Mouse (Mus musculus) midbrain, embryonic 13.5 days (tissue): ENCODE data around the gene Hnrnph1. TPM values are rescaled to one million over a fixed set of nuclear protein-coding genes. Genes with fewer than 3 reads are reported as not detected.

Experiments used
- ATAC-seq: fragments of 200-750 bp; cut with Nextera tagmentation; 2 replicates; pipeline ENCODE4 v1.8.0; 2017; ENCODE audit warnings: mild to moderate bottlenecking, moderate TSS enrichment, moderate library complexity
- H3K27ac ChIP-seq: fragments of 300-500 bp; sonication (generic); 2 replicates; pipeline ENCODE4 v1.5.1; 2015; ENCODE audit warnings: inconsistent platforms, mild to moderate bottlenecking, moderate library complexity
- H3K27me3 ChIP-seq: fragments of 300-500 bp; sonication (generic); 2 replicates; pipeline ENCODE4 v1.6.1; 2015; ENCODE audit warnings: mild to moderate bottlenecking, inconsistent platforms
- H3K36me3 ChIP-seq: fragments of 300-500 bp; sonication (generic); 2 replicates; pipeline ENCODE4 v1.6.1; 2015; ENCODE audit warnings: mild to moderate bottlenecking, inconsistent platforms
- H3K4me1 ChIP-seq: fragments of 300-500 bp; sonication (generic); replicated peaks from 2 replicates; pipeline ENCODE4 v1.6.1; 2015; ENCODE audit warnings: inconsistent platforms
- H3K4me2 ChIP-seq: fragments of 300-500 bp; sonication (generic); replicated peaks from 2 replicates; pipeline ENCODE4 v1.6.1; 2015; ENCODE audit warnings: moderate library complexity, mild to moderate bottlenecking, inconsistent platforms
- H3K4me3 ChIP-seq: fragments of 300-500 bp; sonication (generic); replicated peaks from 2 replicates; pipeline ENCODE4 v1.5.1; 2015; ENCODE audit warnings: mild to moderate bottlenecking, inconsistent platforms
- H3K9ac ChIP-seq: fragments of 300-500 bp; sonication (generic); replicated peaks from 2 replicates; pipeline ENCODE4 v1.6.1; 2015; ENCODE audit warnings: mild to moderate bottlenecking, inconsistent platforms
- H3K9me3 ChIP-seq: fragments of 300-500 bp; sonication (generic); 2 replicates; pipeline ENCODE4 v1.6.1; 2016; ENCODE audit warnings: mild to moderate bottlenecking, inconsistent platforms
- WGBS: fragments of 180-500 bp; shearing (Covaris S2); methylation state at CpG from one replicate; pipeline ENCODE4 v1.1.7; 2015; 5-methylcytosine and 5-hydroxymethylcytosine counted together
- microRNA counts: library from miRNA; unstranded; fragments of <30 nt; microRNA quantifications from one replicate; lab custom pipeline; 2016
- microRNA-seq: library from miRNA; unstranded; fragments of <30 nt; microRNA quantifications from one replicate; pipeline ENCODE4, GENCODE M21; 2016
- polyA plus RNA-seq: library from polyadenylated mRNA; unstranded; fragments of >200 nt; fragmentation: Nextera tagmentation; extraction: Ambion mirVana; gene quantifications from 2 replicates; pipeline ENCODE4 v1.2.1, GENCODE M21; 2015

Gene Hnrnph1
- polyA plus RNA-seq, 1 experiment from 2014 or later, result 686 TPM

- Histone ChIP-seq H3K4me3 (peak overlapping the region; percentile 35), H3K36me3 (peaks cover 18% of the 10 kb centered on the region), H3K27ac (peak overlapping the region; percentile 74), H3K9me3 (no peaks in the 10 kb centered on the region), H3K4me1 (peaks cover 10% of the 10 kb centered on the region), H3K4me2 (peak overlapping the region; percentile 62), H3K27me3 (no peaks in the 10 kb centered on the region), H3K9ac (peak overlapping the region; percentile 58)
- ATAC-seq, result peak; percentile 97
- 25% methylated on average over 22 of the region's 22 CpGs for WGBS
Observed at GRCm38 (mm10) chr11:50421934-50422780, 45.4 kb downstream of the Hnrnph1 start.

DNA sequence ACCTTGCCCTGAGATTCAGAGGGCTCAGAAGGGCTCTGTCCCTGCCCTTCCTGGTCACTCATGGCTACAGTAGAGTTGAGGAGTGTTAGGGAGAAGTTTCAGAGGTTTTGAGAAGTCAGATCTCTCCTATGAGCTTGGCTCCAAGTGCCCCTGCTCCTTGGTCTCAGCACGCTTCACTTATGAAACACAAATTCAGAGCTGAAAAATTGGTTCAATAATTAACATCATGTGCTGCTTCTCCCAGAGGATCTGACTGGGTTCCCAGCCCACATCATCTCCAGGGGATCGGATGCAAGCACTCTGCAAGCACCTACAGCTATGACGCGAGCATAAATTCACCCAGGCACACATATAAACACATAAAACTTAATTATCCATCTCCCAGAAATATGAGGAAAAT lies 49.3 kb downstream of the Hnrnph1 start:
- H3K36me3 ChIP-seq, result no peaks in the 10 kb centered on the region
- no peak overlapping the region for H3K4me2 ChIP-seq
- no peak overlapping the region for H3K9ac ChIP-seq
- no peak overlapping the region for H3K27ac ChIP-seq
- 0 out of 2 replicates have a peak, but pooled peaks cover 3% of the 10 kb centered on the region for H3K27me3 ChIP-seq
- no peak for ATAC-seq
- WGBS, result 93% methylated on average over 4 of the region's 4 CpGs
- H3K4me3 ChIP-seq, result no peak overlapping the region
- H3K4me1 ChIP-seq, result peaks cover 16% of the 10 kb centered on the region
- H3K9me3 ChIP-seq, result no peaks in the 10 kb centered on the region

DNA sequence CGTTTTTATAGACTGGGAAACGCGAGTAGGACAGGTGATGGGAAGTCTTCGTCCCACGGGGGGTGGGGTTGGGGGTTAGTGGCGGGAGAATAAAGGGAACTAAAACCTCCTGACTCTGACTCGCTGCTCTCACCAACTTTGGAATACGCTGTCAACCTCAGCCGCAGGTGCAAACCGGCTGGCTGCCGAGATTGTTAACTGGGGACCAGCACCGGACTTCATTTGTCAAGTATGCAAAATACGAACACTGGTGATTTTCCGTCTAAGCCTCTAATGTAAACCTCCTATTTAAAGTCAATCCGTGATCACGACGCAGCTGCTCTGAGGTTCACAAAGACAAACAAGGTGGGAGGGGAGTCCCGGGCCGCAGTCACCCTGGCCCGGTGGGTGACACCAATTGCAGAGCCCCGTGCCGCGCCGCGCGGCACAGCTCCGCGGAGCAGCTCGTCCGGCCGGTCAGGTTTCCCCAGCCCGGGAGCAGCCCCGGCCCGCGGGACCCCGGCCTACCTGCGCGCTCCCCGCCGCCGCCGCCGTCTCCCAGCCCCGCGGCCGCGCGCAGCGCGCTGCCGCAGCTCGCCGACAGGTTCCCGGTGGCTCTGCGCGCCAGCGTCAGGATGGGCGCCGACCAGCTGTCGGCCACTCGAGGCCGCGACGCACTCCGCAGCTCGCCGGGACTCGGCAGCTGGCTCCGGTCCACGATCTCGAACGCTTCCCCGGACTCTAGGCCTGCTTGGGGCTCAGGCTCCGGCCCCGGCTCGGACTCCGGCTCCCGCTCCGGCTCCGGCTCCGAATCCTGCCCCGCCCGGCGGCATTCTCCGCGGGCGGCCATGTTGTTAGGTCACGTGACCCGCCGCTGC lies 53.7 kb downstream of the Hnrnph1 start, which contains the start of gene Rufy1:
Rufy1 (minus strand) TSS at position 849 of the 857 bp plus-strand sequence.
- Histone ChIP-seq H3K4me3 (peak within 1 kb of the TSS; percentile 76), H3K9ac (peak within 1 kb of the TSS; percentile 87), H3K36me3 (no peaks in the 10 kb centered on the region), H3K27ac (peak within 1 kb of the TSS; percentile 98), H3K9me3 (no peaks in the 10 kb centered on the region), H3K4me2 (peak within 1 kb of the TSS; percentile 67), H3K27me3 (0 out of 2 replicates have a peak, but pooled peaks cover 3% of the 10 kb centered on the region), H3K4me1 (peaks cover 14% of the 10 kb centered on the region)
- ATAC-seq, result peak; percentile 89
- WGBS, result under 1% methylated on average over 90 of the region's 90 CpGs

GRCm38 (mm10) chr11:50431134-50432068 lies 54.6 kb downstream of the Hnrnph1 start:
- H3K9ac ChIP-seq, result peak overlapping the region; percentile 87
- peaks cover 14% of the 10 kb centered on the region for H3K4me1 ChIP-seq
- H3K27me3 ChIP-seq, result 0 out of 2 replicates have a peak, but pooled peaks cover 3% of the 10 kb centered on the region
- H3K4me3 ChIP-seq, result peak overlapping the region; percentile 76
- H3K4me2 ChIP-seq, result peak overlapping the region; percentile 67
- WGBS, result 31% methylated on average over 32 of the region's 32 CpGs
- no peaks in the 10 kb centered on the region for H3K36me3 ChIP-seq
- H3K9me3 ChIP-seq, result no peaks in the 10 kb centered on the region
- H3K27ac ChIP-seq, result peak overlapping the region; percentile 98
- ATAC-seq, result peak; percentile 49; the same call in 1 of the 2 replicates

DNA sequence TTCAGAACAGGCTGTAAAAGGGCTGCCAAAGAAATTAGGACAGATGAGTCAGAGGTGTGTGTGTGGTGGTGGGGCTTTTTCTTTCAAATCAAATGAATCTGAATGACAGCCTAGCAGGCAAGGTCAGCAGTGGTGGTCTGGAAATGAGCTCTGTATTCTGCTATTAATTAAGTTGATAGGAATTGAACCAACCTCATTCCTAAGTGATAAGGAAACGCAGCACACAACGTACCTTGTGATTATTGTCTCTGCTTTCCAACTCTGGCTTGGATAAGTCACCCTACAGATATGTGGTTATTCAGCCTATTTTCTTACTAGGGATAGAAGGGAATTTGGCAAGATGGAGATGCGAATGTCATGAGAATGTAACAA lies 55.3 kb downstream of the Hnrnph1 start:
- ATAC-seq, result no peak
- H3K27ac ChIP-seq, result no peak overlapping the region
- 94% methylated on average over 3 of the region's 3 CpGs for WGBS

GRCm38 (mm10) chr11:50432896-50433295 lies 56.1 kb downstream of the Hnrnph1 start:
- Histone ChIP-seq H3K27ac (no peak overlapping the region), H3K27me3 (0 out of 2 replicates have a peak, but pooled peaks cover 3% of the 10 kb centered on the region), H3K4me1 (peaks cover 14% of the 10 kb centered on the region), H3K4me3 (no peak overlapping the region), H3K36me3 (no peaks in the 10 kb centered on the region), H3K9me3 (no peaks in the 10 kb centered on the region), H3K4me2 (no peak overlapping the region), H3K9ac (no peak overlapping the region)
- WGBS, result 93% methylated on average over 5 of the region's 5 CpGs
- no peak for ATAC-seq

More for the DNA sequence above, 55.3 kb downstream of the Hnrnph1 start:
- peaks cover 14% of the 10 kb centered on the region for H3K4me1 ChIP-seq
- H3K27me3 ChIP-seq, result 0 out of 2 replicates have a peak, but pooled peaks cover 3% of the 10 kb centered on the region
- no peaks in the 10 kb centered on the region for H3K36me3 ChIP-seq
- no peaks in the 10 kb centered on the region for H3K9me3 ChIP-seq
- H3K4me2 ChIP-seq, result peak overlapping the region; percentile 67
- no peak overlapping the region for H3K4me3 ChIP-seq
- no peak overlapping the region for H3K9ac ChIP-seq

MicroRNAs encoded within 50 kb of the gene (microRNA counts, 519-probe panel; counts per million panel counts)
- microRNA mmu-miR-804 (lab: Ali Mortazavi, UCI), result 2,361 counts per million, percentile 61 among the panel's probes with 10 or more counts

Small RNA genes lying within 50 kb of the gene (microRNA-seq; reads per million reads assigned to microRNA genes)
- gene Mir804, result not detected

Other genes starting within 250 kb of the Hnrnph1 start
- 36.8 and 39.9 TPM in 2 replicates for gene Tbc1d9b, start 245.6 kb upstream of the Hnrnph1 start, polyA plus RNA-seq
- 34.1 and 35.1 TPM in 2 replicates for gene Mrnip, start 202.5 kb upstream of the Hnrnph1 start, polyA plus RNA-seq
- 271 and 280 TPM in 2 replicates for gene Sqstm1, start 166.2 kb upstream of the Hnrnph1 start, polyA plus RNA-seq
- 18.0 and 30.1 TPM in 2 replicates for gene Mgat4b, start 166.1 kb upstream of the Hnrnph1 start, polyA plus RNA-seq
- gene Ltc4s, start 138.4 kb upstream of the Hnrnph1 start, polyA plus RNA-seq, result 0.89 and 1.2 TPM in 2 replicates
- gene Maml1, start 84.7 kb upstream of the Hnrnph1 start, polyA plus RNA-seq, result 4.6 and 4.7 TPM in 2 replicates
- gene Canx, start 51.3 kb upstream of the Hnrnph1 start, polyA plus RNA-seq, result 262 TPM in 2 replicates
- 0.40 and 0.47 TPM in 2 replicates for gene Cby3, start 22.5 kb upstream of the Hnrnph1 start, polyA plus RNA-seq
- gene Rufy1, start 54.1 kb downstream of the Hnrnph1 start, polyA plus RNA-seq, result 25.0 and 27.4 TPM in 2 replicates
- 1.6 and 1.9 TPM in 2 replicates for gene Adamts2, start 225.1 kb downstream of the Hnrnph1 start, polyA plus RNA-seq